Mouse (Mus musculus): Measurements from ENCODE around the gene Brwd1. TPM values are rescaled to one million over a fixed set of nuclear protein-coding genes. Genes with fewer than 3 reads are reported as not detected.

Brwd1 gene
- total RNA-seq, 1 experiment, result 117 TPM

GRCm38 (mm10) chr16:95953159-95953650, 129.1 kb downstream of the Brwd1 start:
- no peak for TF ChIP-seq HCFC1 (IDR thresholded peaks at IDR 0.05; ENCODE audit: borderline replicate concordance, insufficient read depth, low read length)
- Histone ChIP-seq H3K9ac (ENCODE audit: insufficient read depth, low read depth, low read length, poor library complexity, severe bottlenecking) (no peak overlapping the region), H3K9me3 (ENCODE audit: control insufficient read depth, insufficient read depth, low read depth, low read length) (no peaks in the 10 kb centered on the region), H3K4me1 (ENCODE audit: control insufficient read depth in 2 of 2, insufficient read depth in 2 of 2, low read length in 2 of 2, poor library complexity in 1 of 2) (peaks cover 0 to 4% of the 10 kb centered on the region in 2 experiments; a peak in 1 of 4 replicates), H3K4me3 (ENCODE audit: insufficient read depth in 1 of 2, low read depth in 1 of 2, low read length in 2 of 2, poor library complexity in 1 of 2, severe bottlenecking in 1 of 2) (no peak overlapping the region), H3K27ac (ENCODE audit: insufficient read depth, low read depth, low read length, poor library complexity, severe bottlenecking) (peak overlapping the region; percentile 56; the same call in 1 of the 2 replicates), H3K36me3 (ENCODE audit: control insufficient read depth, insufficient read depth, low read length, poor library complexity, severe bottlenecking) (no peaks in the 10 kb centered on the region)
- in situ Hi-C loops (cut with MboI; ENCODE audit: low sequenced_read_pairs in 2 of 2, unreplicated experiment in 2 of 2), result loop anchor here (10.0 to 25.0 kb wide), 2 partner anchors 338 to 341 kb away; no protein-coding TSS in a partner anchor
- no peak for DNase-seq (ENCODE audit: low read depth, low spot score)

GRCm38 (mm10) chr16:95951471-95951870, 130.9 kb downstream of the Brwd1 start:
- Histone ChIP-seq H3K9me3 (ENCODE audit: control insufficient read depth, insufficient read depth, low read depth, low read length) (no peaks in the 10 kb centered on the region), H3K4me3 (ENCODE audit: insufficient read depth in 1 of 2, low read depth in 1 of 2, low read length in 2 of 2, poor library complexity in 1 of 2, severe bottlenecking in 1 of 2) (no peak overlapping the region), H3K4me1 (ENCODE audit: control insufficient read depth in 2 of 2, insufficient read depth in 2 of 2, low read length in 2 of 2, poor library complexity in 1 of 2) (peaks cover 0 to 4% of the 10 kb centered on the region in 2 experiments; a peak in 1 of 4 replicates), H3K27ac (ENCODE audit: insufficient read depth, low read depth, low read length, poor library complexity, severe bottlenecking) (no peak overlapping the region), H3K36me3 (ENCODE audit: control insufficient read depth, insufficient read depth, low read length, poor library complexity, severe bottlenecking) (no peaks in the 10 kb centered on the region), H3K9ac (ENCODE audit: insufficient read depth, low read depth, low read length, poor library complexity, severe bottlenecking) (no peak overlapping the region)
- TF ChIP-seq MAFK (IDR thresholded peaks at IDR 0.05; ENCODE audit: insufficient read depth, low read depth, low read length), result no peak
- DNase-seq (ENCODE audit: low read depth, low spot score), result no peak
- in situ Hi-C loops (cut with MboI; ENCODE audit: low sequenced_read_pairs in 2 of 2, unreplicated experiment in 2 of 2), result loop anchor here (10.0 to 25.0 kb wide), 2 partner anchors 337 to 339 kb away; no protein-coding TSS in a partner anchor

- no peak overlapping the region for H3K27ac ChIP-seq (ENCODE audit: insufficient read depth, low read depth, low read length, poor library complexity, severe bottlenecking)
- no peaks in the 10 kb centered on the region for H3K9me3 ChIP-seq (ENCODE audit: control insufficient read depth, insufficient read depth, low read depth, low read length)
- TF ChIP-seq CHD2 (IDR thresholded peaks at IDR 0.05; ENCODE audit: low read depth, low read length) (no peak), MAFK (IDR thresholded peaks at IDR 0.05; ENCODE audit: insufficient read depth, low read depth, low read length) (no peak), ZC3H11A (IDR thresholded peaks at IDR 0.05; ENCODE audit: borderline replicate concordance, low read depth, low read length) (peak; percentile 95; the same call in 1 of the 2 replicates), HCFC1 (IDR thresholded peaks at IDR 0.05; ENCODE audit: borderline replicate concordance, insufficient read depth, low read length) (no peak), ZNF384 (IDR thresholded peaks at IDR 0.05; ENCODE audit: low read depth, low read length) (peak; percentile 92)
- no peaks in the 10 kb centered on the region for H3K36me3 ChIP-seq (ENCODE audit: control insufficient read depth, insufficient read depth, low read length, poor library complexity, severe bottlenecking)
- H3K9ac ChIP-seq (ENCODE audit: insufficient read depth, low read depth, low read length, poor library complexity, severe bottlenecking), result no peak overlapping the region
- in situ Hi-C loops (cut with MboI; ENCODE audit: low sequenced_read_pairs in 2 of 2, unreplicated experiment in 2 of 2), result loop anchor here in 1 of 2 experiments (10.0 to 25.0 kb wide), 2 partner anchors 291 to 483 kb away; no protein-coding TSS in a partner anchor
- peak; percentile 75 for DNase-seq (ENCODE audit: low read depth, low spot score)
- H3K4me1 ChIP-seq (ENCODE audit: control insufficient read depth in 2 of 2, insufficient read depth in 2 of 2, low read length in 2 of 2, poor library complexity in 1 of 2), result no peaks in the 10 kb centered on the region
- no peak overlapping the region for H3K4me3 ChIP-seq (ENCODE audit: insufficient read depth in 1 of 2, low read depth in 1 of 2, low read length in 2 of 2, poor library complexity in 1 of 2, severe bottlenecking in 1 of 2)
Measured at GRCm38 (mm10) chr16:95945389-95946311, 136.7 kb downstream of the Brwd1 start.

- DNase-seq (ENCODE audit: low read depth, low spot score), result no peak
- Histone ChIP-seq H3K4me1 (ENCODE audit: control insufficient read depth in 2 of 2, insufficient read depth in 2 of 2, low read length in 2 of 2, poor library complexity in 1 of 2) (no peaks in the 10 kb centered on the region), H3K9ac (ENCODE audit: insufficient read depth, low read depth, low read length, poor library complexity, severe bottlenecking) (no peak overlapping the region), H3K9me3 (ENCODE audit: control insufficient read depth, insufficient read depth, low read depth, low read length) (no peaks in the 10 kb centered on the region), H3K36me3 (ENCODE audit: control insufficient read depth, insufficient read depth, low read length, poor library complexity, severe bottlenecking) (no peaks in the 10 kb centered on the region), H3K4me3 (ENCODE audit: insufficient read depth in 1 of 2, low read depth in 1 of 2, low read length in 2 of 2, poor library complexity in 1 of 2, severe bottlenecking in 1 of 2) (no peak overlapping the region), H3K27ac (ENCODE audit: insufficient read depth, low read depth, low read length, poor library complexity, severe bottlenecking) (no peak overlapping the region)
- in situ Hi-C loops (cut with MboI; ENCODE audit: low sequenced_read_pairs in 2 of 2, unreplicated experiment in 2 of 2), result loop anchor here in 1 of 2 experiments (10.0 to 25.0 kb wide), 2 partner anchors 288 to 481 kb away; no protein-coding TSS in a partner anchor
- TF ChIP-seq HCFC1 (IDR thresholded peaks at IDR 0.05; ENCODE audit: borderline replicate concordance, insufficient read depth, low read length) (no peak), ZC3H11A (IDR thresholded peaks at IDR 0.05; ENCODE audit: borderline replicate concordance, low read depth, low read length) (no peak)
Measured at GRCm38 (mm10) chr16:95943186-95943585, 139.1 kb downstream of the Brwd1 start.

Other genes starting within 250 kb of the Brwd1 start
- 82.8 and 92.9 TPM in 2 replicates for gene Psmg1, start 91.6 kb downstream of the Brwd1 start, total RNA-seq (2012; rRNA removed)
- 278 and 403 TPM in 2 replicates for gene Hmgn1, start 45.2 kb upstream of the Brwd1 start, total RNA-seq (2012; rRNA removed)
- 93.7 and 126 TPM in 2 replicates for gene Wrb, start 62.9 kb upstream of the Brwd1 start, total RNA-seq (2012; rRNA removed)
- 0.58 and 0.74 TPM in 2 replicates for gene Lca5l, start 109.7 kb upstream of the Brwd1 start, total RNA-seq (2012; rRNA removed)
- gene Sh3bgr, start 117.9 kb upstream of the Brwd1 start, total RNA-seq (2012; rRNA removed), result 1.9 and 3.2 TPM in 2 replicates
- 0.05 TPM in 1 of 2 replicates, not detected in the other for gene B3galt5, start 153.3 kb upstream of the Brwd1 start, total RNA-seq (2012; rRNA removed)